ENCODE assay signal across 21 mouse cellular contexts in genomic region chr1:61121480-61121879, GRCm38 (mm10).
DNase-seq lines count a peak whose midpoint lies in the region; ATAC-seq and TF ChIP-seq lines count a peak whose summit lies in the region.
"Had no signal": no experiment of that assay in that cellular context is flagged by ENCODE, and none has a peak within 500 bp of the region (broad histone marks: within the 10 kb centered on the region; RNA-seq: fewer than 3 reads in every experiment).

No protein-coding gene starts in this region.

- intact Hi-C loops in heart, postnatal 36 days (cut with DNase I) = no loop called here

- no peak for ATAC-seq in CD4-positive, CD25-positive, alpha-beta regulatory T cell, adult 4 months
- ATAC-seq in granulocyte monocyte progenitor cell, adult 5-6 weeks (replicated peaks; ENCODE audit: poor library complexity, severe bottlenecking) = no peak
- ATAC-seq: forebrain, embryonic 16.5 days; Patski had no signal

- no peak for TF ChIP-seq POLR2A in brain, embryonic 14.5 days (IDR thresholded peaks at IDR 0.05; ENCODE audit: borderline replicate concordance, extremely low read depth, insufficient read depth, insufficient read length, poor library complexity, severe bottlenecking)

- DNase-seq in CD4-positive, CD25-positive, alpha-beta regulatory T cell, adult 2 months (ENCODE audit: low read depth, low spot score) = peak; percentile 30
- DNase-seq in CD4-positive helper T cell, adult 2 months (ENCODE audit: low read depth, low spot score) = peak; percentile 16
- DNase-seq in R1 (ENCODE audit: low read depth, low spot score) = peak; percentile 35
- peak; percentile 35 for DNase-seq in brain, embryonic 14.5 days (ENCODE audit: low read depth)
- no peak for DNase-seq in heart, postnatal 36 days
- DNase-seq in ovary, postnatal 14 days (ENCODE audit: low spot score) = no peak
- DNase-seq: adrenal gland, adult 8-10 months; adrenal gland, postnatal 14 days; adrenal gland, postnatal 36 days; B cell, adult 2 months; cerebellum, adult 11 months; cerebellum, adult 18-20 months; cerebellum, adult 8-10 months; cerebellum, adult 9-11 months; cerebellum, postnatal 14 days; cerebellum, postnatal 36 days; embryo, embryonic 11 days had no signal

- TF ChIP-seq CTCF in brain, embryonic 14.5 days (IDR thresholded peaks at IDR 0.05; ENCODE audit: borderline replicate concordance, extremely low read depth, insufficient read depth, insufficient read length) = no peak

Comparison
In these comparisons a context has a peak if more than half of its experiments do, and no peak if none do; other contexts are left out.
1. DNase-seq: peak in CD4-positive, CD25-positive, alpha-beta regulatory T cell, adult 2 months (single experiment), CD4-positive helper T cell, adult 2 months (single experiment), R1 (single experiment) and brain, embryonic 14.5 days (single experiment); none in heart, postnatal 36 days (0 of 2) and ovary, postnatal 14 days (single experiment).